Mouse (Mus musculus) erythroid progenitor cell, adult 5-6 weeks (primary cell): ENCODE measurements around the gene Gm6899. TPM values are rescaled to one million over a fixed set of nuclear protein-coding genes. Genes with fewer than 3 reads are reported as not detected.
A peak's percentile ranks its signal among the peaks of the same experiment; 100 is the strongest.

Experiments used
- ATAC-seq: replicated peaks from 2 replicates; pipeline ENCODE4 v1.8.0; 2016; ENCODE audit warnings: moderate number of reproducible peaks, mild to moderate bottlenecking, moderate TSS enrichment, inconsistent platforms; ENCODE audit not compliant: poor library complexity, low FRiP score, severe bottlenecking
- total RNA-seq, 2 experiments: library from RNA; stranded (forward) in 1 of 2; stranded (reverse) in 1 of 2; fragments of 150-400 nt in 1 of 2; fragments of 186-747, 209-891 nt in 1 of 2; gene quantifications; 2 replicates each; pipeline versions ENCODE4 v1.2.3 to v1.2.4; 2015 to 2017; ENCODE audit warnings: low replicate concordance in 2 of 2

Gene Gm6899
- total RNA-seq (2015; ENCODE audit: low replicate concordance) (not detected in 2 replicates), total RNA-seq (2017; ENCODE audit: low replicate concordance) (not detected in 2 replicates)

DNA sequence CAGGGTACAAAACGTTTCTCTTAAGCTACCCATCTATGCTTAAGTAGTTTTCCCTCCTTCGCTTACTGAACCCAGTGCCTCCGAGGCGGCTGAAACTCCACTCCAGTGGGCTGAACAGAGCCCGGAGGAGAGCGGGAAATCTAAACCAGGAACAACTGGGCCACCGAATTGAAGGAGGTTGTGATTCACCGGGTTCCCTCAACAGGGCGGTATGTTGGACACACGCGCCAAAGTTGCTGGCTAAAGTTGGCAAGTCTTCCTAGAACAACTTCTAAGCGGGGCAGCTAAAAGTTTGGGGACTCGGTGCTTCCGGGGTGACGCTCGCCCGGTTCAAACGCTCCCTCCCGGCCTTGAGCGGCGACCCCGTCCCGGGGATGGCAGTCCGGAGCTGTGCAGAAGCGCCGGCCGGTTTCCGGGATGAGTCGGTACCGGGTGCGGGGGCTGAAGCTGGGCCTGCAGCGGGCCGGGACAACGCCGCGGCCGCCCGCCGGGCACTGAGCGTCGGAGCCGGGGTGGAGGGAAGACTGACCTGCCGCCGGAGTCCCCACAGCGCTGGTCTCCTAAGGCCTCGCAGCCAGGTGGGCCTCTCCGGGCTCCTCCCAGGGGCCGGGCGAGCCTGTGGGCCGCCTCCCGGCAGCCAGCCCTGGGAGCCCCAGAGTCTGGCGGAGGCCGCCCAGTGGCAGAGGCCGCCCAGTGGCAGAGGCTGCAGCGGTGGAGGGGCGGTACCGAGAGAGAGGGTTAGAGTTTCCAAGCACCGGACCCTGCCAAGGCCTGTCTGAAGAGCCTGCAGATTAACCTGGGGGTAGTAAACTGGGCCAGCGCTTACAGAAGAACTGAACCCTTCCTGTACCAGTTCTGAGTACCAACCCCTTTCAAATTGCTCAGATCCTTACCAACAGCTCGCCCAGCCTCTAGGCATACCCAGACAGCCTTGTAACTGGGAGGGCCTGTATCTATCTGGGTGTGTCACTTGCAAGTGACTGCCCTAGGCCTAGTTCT lies at the start of gene Gm6899, which contains the start of gene Vrk2:
TSS of gene Gm6899 (plus strand) at position 181 of the 999 bp plus-strand sequence.
TSS of gene Vrk2 (minus strand) at position 939 of the 999 bp plus-strand sequence.
- peak; percentile 92 for ATAC-seq

DNA sequence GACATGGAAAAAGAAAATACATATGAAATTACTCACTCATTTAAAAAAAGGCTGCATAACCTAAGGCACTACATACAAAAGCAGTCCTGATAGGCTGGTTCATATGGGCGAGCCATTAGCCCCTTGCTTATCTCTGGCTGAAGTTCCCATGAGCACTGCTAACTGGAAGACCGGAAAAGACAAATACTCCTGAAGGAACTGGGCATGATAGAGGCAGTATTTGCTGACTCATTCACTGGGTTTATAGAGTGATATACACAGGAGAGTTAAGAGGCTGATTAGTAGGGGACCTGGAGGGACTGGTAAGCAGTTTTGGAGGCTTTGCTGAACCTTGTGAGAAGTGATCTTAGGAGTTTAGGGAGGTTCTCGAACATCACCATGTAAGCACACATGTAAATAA lies 41.5 kb upstream of the Gm6899 start:
- peak; percentile 84 for ATAC-seq

DNA sequence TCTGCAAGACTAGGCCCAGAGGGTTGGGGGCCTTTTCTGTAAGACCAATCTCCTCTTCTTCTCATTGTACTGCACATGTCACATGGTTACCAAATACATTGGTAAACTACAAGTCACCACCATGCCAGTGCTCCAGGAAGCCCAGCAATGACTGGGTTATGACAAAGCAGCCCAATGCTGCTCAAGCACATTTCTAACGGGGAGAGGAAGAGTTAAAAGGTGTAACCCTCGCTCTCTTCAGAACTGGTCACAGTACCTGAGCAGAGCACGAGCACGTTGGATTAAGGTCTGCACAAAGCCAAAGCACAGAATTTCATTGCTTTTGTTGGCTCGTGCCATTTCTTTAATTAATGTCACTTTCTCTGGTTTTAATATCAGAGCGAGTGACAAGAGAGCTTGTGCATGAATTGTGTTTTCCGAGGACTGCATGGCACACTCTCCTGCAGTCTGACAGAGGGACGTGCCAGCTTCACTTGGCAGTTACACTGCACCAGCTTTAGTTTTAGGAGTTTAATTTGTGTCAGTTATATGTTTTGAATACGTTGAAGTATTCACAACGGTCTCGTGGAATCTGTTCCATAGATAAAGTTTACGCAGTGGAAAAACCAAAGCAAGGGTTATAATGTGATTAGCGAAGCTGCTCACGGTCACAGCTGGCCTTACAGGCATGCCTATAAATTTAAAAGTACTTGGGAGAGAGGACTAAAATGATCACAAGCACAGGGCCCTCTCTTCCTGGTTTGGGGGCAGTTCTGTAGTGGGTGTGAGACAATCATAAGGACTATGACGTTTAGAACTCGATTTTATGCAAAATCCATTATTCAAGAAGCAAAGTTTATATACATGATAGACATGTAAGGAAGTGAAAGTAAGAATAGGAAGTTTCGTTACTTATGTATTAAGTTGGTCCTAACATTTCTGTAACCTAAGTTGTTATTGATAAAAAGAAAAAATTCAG lies 7.4 kb upstream of the Gm6899 start:
- ATAC-seq: no peak

DNA sequence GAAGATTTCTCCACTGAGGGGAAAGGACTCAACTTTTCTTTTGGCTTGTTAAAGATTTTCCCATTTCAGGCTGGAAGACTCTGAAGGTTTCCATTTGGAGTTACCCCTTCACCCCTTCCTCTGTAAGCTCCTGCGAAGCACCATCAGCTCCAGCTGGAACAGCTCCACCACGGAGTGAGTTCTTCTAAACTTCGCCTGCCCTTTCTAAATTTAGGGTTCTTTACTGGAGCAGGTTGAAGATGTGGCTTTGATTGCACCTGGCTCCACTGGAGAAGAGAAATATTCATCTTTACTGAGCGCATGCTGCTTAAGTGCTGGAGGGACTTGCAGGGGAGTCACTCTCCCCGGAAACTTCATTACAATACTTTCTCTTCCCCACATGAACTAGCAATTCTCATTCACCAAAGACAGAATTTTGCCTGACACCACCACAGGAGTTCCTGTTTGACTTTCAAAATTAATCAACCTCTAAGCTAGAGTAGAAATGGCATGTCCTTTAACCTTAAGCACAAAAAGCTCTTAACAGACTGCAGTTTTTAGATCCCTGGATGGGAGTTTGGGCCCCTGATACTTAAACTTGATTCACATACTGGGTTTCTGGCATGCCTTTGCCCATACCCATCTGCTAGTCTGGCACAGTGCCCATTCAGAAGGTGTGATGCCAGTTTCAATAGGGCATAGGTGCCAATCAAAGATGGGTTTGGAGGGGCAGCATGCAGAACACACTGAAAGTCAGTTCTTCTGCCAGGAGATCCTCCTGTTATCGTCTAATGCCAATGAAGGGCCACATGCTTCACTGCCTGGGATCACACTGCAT lies 6.5 kb upstream of the Gm6899 start:
- peak; percentile 53 for ATAC-seq

- ATAC-seq: peak; percentile 74
Measured at GRCm38 (mm10) chr11:26587184-26587524, 5.9 kb upstream of the Gm6899 start.

- ATAC-seq: 0 out of 2 replicates have a peak, but pooled peaks have one; percentile 5
Measured at GRCm38 (mm10) chr11:26592395-26593053, 517 bp upstream of the Gm6899 start.

- ATAC-seq: peak; percentile 51
Measured at GRCm38 (mm10) chr11:26594487-26594886, 1.4 kb downstream of the Gm6899 start.

GRCm38 (mm10) chr11:26596186-26596585 lies 3.1 kb downstream of the Gm6899 start:
- no peak for ATAC-seq

- no peak for ATAC-seq
Measured at GRCm38 (mm10) chr11:26597145-26597544, 4.1 kb downstream of the Gm6899 start.

DNA sequence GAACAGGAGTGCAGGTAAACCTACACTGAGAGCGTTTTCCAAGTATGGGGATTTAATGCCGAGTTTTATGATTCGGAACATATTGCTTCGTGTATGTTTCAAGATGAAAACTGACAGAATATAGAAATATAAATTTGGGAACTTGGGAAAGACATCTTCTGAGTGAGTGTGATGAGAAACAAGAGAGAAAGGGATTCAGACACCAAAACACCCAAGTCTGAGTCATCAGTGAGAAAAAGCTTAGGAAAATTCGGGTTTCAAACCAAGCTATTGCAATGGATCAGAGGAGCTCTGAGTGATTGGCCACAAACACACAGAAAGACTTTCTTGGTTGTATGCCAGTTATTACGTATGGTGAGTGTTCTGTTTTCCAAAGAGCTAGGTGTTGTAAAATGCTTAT lies 4.7 kb downstream of the Gm6899 start:
- ATAC-seq: no peak

- peak; percentile 83 for ATAC-seq
Measured at GRCm38 (mm10) chr11:26598876-26599275, 5.8 kb downstream of the Gm6899 start.

DNA sequence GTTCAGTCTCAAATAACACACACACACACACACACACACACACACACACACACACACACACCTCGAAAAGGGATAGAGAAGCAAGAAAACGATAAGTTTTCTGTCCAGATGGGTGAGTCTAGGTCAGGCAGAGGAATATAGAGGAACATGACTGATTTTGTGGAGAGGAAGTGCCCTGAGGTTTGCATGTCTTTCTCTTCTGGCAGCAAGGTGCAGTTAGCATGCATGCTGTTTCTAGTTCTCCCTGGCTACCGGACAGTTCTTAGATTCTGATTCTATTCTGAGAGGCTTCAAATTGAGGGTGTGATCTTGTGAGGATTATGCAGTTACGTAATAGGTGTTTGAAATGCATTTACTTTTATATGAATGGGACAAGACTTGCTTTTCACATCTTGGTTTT lies 7.7 kb downstream of the Gm6899 start:
- ATAC-seq: no peak

GRCm38 (mm10) chr11:26601571-26602175 lies 8.6 kb downstream of the Gm6899 start:
- no peak for ATAC-seq

DNA sequence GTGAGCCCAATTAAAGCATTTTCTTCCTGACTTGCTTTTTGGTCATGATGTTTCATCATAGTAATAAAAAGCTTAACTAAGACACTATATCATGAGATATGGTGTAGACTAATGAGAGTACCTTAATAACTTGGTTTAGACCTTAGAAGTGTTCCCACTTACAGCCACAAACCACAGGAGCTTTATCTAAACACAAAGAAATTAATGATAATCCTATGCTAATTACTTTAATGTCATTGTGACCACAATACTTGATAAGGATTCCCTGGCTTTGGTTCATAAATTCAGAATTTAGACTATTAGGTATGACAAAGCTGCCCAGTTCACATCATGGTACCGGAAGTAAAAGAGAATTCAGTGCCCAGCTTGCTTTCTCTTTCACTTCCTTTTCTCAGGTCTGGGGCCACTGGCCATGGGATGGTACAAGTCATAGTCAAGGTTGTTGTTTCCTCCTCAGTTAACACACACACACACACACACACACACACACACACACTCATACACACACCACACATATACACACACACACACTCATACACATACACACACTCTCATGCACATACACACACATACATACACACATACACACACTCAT lies 11.1 kb downstream of the Gm6899 start:
- ATAC-seq: no peak

- ATAC-seq: no peak
Measured at GRCm38 (mm10) chr11:26608795-26609194, 15.8 kb downstream of the Gm6899 start.

DNA sequence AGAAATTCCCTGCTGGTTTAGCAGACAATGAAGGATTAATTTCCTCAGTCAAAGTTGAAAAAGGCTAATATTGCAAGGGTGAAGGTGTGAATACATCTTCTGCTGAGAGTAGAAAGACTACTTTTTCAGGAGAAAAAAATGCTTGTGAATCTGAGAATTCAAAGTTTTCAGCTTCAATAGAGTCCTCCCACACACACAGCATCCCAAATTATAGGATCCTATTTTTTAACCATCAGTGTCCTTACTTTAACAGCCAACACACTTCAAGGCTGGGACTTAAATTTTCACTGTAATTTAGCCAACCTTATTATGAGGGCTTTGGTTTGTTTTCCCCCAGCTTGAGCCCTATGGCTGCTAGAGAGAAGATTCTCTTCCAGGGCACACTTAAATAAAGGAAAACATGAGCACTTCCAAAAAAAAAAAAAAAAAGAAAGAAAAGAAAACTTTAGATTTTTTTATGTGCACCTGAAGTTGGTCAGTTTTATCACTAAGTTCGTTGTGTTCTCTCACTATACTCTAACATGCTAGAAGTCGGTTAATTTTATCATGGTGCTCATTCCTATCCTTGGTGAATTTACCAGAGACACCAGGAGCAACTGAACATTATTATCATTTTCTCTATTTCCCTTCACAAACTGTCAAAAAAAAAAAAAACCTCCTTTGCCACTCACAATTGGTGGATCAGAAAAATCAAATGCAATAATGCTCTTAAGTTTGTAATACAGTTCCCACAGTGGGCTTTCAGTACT lies 25.6 kb downstream of the Gm6899 start:
- no peak for ATAC-seq

DNA sequence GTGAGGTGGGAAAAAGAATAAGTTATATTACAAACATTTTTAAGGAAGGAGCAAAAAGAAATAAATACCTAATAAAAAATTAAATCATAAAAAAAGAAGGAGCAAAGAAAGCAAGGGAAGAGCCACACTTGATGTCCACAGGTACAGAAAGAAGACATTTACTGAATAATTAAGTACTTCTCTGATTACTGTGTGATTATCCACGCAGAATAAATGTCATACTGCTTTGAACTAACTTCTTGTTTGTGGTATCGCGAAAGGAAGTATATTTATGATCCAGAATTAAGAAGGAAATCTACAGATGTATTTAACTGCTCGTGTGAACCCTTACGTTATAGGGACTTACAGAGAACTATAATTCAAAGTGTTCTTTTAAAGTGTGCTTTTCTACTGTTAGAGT lies 29.7 kb downstream of the Gm6899 start:
- ATAC-seq: no peak
